Mouse (Mus musculus): ENCODE data around the gene Lax1. TPM values are rescaled to one million over a fixed set of nuclear protein-coding genes. Genes with fewer than 3 reads are reported as not detected.
"Not testable (repeated sequence)": the region's sequence is repeated elsewhere in the genome, so short reads cannot be mapped to it uniquely, and the experiment has no call there.

Lax1 gene
- total RNA-seq, 2 experiments from 2014 or later, result 0.17 to 0.36 TPM

- intact Hi-C loops (cut with DNase I), result no loop called here
- DNase-seq, result no peak
Observed at GRCm38 (mm10) chr1:133692195-133692594, 2.3 kb upstream of the Lax1 start.

GRCm38 (mm10) chr1:133691046-133691445, 1.1 kb upstream of the Lax1 start:
- no peak for DNase-seq
- intact Hi-C loops (cut with DNase I), result no loop called here

DNA sequence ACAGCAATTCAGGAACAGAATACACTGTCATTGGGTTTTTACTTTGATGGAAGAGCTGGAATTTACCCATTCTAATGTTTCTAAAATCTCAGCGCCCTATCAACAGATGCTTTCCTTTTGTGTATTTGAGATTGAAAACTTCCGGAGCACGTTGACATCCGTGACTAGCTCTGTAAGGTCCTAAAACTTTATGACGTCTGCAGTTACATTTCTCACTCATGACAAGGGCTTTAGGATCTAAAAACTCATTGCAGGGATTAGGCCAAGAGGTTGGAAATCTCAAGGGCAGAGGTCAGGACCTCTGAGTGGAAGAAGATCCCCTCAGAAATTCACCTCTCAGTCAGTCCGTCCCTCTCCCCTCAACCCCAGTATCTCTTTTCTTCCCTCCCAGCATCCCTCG, 1.6 kb downstream of the Lax1 start:
- no peak for DNase-seq
- intact Hi-C loops (cut with DNase I), result no loop called here

- peak; percentile 70 to 71 for DNase-seq
- intact Hi-C loops (cut with DNase I), result no loop called here
Observed at GRCm38 (mm10) chr1:133685749-133686519, 4.0 kb downstream of the Lax1 start.

DNA sequence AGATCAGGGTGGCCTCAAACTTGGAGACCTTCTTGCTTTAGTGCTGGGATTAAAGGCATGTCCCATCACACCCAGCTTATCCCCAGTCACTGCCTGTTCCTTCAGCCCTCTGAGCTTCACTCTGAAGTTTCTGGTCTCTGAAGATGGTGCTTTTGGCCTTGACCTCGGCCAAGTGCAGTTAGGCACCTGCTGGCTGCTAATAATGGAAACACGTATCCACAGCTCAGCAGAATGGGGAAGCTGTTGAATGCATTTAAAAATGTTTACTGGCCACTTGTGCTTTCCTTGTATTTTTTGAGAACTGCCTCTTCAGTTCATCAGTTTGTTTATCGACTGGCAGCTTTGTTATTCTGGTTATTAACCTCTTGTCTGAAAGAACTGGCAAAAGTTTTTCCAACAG, 18.1 kb downstream of the Lax1 start:
- intact Hi-C loops (cut with DNase I), result no loop called here

GRCm38 (mm10) chr1:133671266-133671665, 18.6 kb downstream of the Lax1 start:
- intact Hi-C loops (cut with DNase I), result no loop called here
- DNase-seq, result no peak

More for the DNA sequence above, 18.1 kb downstream of the Lax1 start:
- DNase-seq, result no peak

DNA sequence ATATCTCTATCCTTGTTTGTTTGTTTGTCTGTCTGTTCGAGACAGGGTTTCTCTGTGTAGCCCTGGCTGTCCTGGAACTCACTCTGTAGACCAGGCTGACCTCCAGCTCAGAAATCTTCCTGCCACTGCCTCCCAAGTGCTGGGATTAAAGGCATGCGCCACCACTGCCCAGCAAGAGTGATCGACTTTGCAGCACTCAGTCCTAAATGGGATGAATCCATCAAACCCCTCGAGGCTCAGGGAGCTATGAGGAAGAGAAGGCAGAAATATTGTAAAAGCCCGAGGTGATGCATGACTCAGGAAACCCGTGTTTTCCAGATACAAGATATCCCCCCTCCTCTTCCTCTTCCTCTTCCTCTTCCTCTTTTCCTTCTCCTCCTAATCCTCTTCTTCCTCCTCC, 19.1 kb downstream of the Lax1 start:
- no peak for DNase-seq
- intact Hi-C loops (cut with DNase I), result no loop called here

DNA sequence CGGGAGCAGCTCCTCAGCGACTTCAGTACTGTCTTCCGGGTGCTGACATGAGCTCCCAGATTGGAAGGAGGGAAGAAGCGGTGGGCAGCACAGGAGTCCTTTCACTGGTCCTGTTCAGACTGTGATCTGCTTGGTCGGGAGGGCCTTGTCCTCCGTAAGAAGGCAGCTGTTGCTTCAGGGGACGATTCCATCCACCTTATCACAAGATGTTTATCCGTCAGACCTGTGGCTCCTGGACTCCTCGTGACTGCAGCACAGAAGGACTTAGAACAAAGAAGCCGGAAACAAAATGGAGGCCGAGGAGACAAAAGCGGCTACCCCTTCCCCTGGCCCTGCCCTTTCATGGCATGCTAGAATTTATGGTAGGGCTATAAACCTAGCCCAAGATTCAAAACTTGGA, 19.7 kb downstream of the Lax1 start:
- no peak for DNase-seq
- intact Hi-C loops (cut with DNase I), result no loop called here

- intact Hi-C loops (cut with DNase I), result no loop called here
- DNase-seq, result no peak
Observed at GRCm38 (mm10) chr1:133668618-133669017, 21.3 kb downstream of the Lax1 start.

DNA sequence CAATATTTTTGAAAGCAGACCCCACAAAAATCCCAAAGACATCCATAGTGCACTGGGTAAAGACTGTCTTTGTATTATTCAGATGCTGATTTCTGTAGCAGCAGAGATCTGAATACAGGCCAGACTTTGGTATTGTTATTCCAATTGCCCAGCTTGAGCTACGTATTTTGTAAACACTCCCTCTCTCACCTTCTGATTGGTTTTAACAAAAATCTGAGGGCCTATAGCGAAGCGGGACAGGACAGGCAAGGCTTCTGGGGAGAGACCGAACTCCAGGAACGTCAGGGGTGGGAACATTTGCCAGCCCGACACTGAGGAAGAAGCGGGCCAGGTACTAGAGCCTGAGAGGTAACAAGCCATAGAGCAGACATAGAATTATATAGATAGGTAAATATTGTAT, 22.2 kb downstream of the Lax1 start:
- intact Hi-C loops (cut with DNase I), result no loop called here
- DNase-seq, result no peak

DNA sequence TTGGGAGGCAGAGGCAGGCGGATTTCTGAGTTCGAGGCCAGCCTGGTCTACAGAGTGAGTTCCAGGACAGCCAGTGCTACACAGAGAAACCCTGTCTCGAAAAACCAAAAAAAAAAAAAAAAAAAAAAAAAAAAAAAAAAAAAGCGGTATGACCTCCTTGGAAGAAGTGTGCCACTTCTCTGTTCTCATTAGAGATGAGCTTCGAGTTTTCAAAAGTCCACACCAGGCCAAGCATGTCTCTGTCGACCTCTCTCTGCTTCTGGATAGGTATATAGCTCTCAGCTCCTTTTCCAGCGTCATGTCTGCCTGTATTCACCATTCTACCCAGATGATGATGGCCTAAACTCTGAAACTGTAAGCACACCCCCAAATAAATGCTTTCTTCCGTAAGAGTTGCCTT, 24.2 kb downstream of the Lax1 start:
- intact Hi-C loops (cut with DNase I); DNase-seq: not testable (repeated sequence)

- no peak for DNase-seq
- intact Hi-C loops (cut with DNase I), result no loop called here
Observed at GRCm38 (mm10) chr1:133664203-133664970, 25.5 kb downstream of the Lax1 start.

- DNase-seq, result no peak
- intact Hi-C loops (cut with DNase I), result no loop called here
Observed at GRCm38 (mm10) chr1:133663427-133663826, 26.5 kb downstream of the Lax1 start.

GRCm38 (mm10) chr1:133662941-133663340, 27.0 kb downstream of the Lax1 start:
- no peak for DNase-seq
- intact Hi-C loops (cut with DNase I), result no loop called here

- peak; percentile 95 for DNase-seq
- intact Hi-C loops (cut with DNase I), result no loop called here
Observed at GRCm38 (mm10) chr1:133661203-133661933, 28.5 kb downstream of the Lax1 start, which contains the start of gene Gm38394. Gene Gm38394, minus strand, starts transcription at chr1:133661318.

GRCm38 (mm10) chr1:133660466-133661202, 29.3 kb downstream of the Lax1 start, which contains the start of gene Zbed6:
Gene Zbed6, minus strand, starts transcription at chr1:133660885.
- intact Hi-C loops (cut with DNase I), result no loop called here
- peak; percentile 83 to 88 for DNase-seq

DNA sequence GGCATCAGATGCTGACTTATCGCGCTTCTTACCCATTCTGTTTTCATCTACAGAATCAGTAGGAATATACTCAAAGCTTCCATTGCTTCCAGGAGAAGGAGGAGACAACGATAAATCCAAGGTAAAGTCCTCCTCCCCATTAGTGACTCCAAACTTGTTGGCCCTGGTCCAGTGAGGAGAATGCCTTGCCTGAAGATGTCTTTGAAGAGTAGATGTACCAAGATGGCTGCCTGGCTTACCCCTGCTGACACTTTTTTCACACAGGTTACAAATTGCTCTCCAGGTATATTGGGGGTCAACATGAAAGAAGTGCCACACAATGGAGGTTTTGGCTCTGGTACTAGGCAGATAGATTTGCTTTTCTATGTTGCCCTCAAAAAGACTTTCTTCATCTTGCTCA, 31.0 kb downstream of the Lax1 start:
- intact Hi-C loops (cut with DNase I), result no loop called here
- peak in 1 of 2 experiments; percentile 24 for DNase-seq

DNA sequence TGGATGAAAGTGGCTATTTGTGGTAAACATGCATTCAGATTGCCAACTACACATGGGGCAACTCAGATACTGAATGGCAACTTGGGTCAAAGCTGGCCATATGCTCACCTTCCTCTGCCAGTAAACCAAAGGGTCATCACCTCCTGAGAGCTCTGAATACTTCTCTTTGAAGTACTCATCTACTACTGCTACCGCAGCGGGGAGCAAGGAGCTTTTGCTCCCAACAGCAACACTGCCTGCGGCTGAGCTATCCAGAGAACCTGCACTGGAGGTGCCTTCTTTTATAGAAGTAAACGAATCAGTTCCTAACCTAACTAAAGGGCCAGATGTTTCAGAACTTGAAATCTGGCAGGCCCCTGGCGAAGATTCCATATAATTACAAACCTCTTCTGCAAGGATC, 33.1 kb downstream of the Lax1 start:
- intact Hi-C loops (cut with DNase I), result no loop called here
- no peak for DNase-seq

GRCm38 (mm10) chr1:133653033-133653432, 36.9 kb downstream of the Lax1 start:
- DNase-seq, result no peak
- intact Hi-C loops (cut with DNase I), result no loop called here

GRCm38 (mm10) chr1:133650288-133651055, 39.4 kb downstream of the Lax1 start:
- DNase-seq, result no peak
- intact Hi-C loops (cut with DNase I), result no loop called here

All from heart, postnatal 10 days (tissue).